Mouse (Mus musculus): ENCODE results near the gene Nav2. TPM values are rescaled to one million over a fixed set of nuclear protein-coding genes. Genes with fewer than 3 reads are reported as not detected.

Nav2 gene
- total RNA-seq, 2 experiments from 2014 or later: 6.1 to 7.5 TPM

DNA sequence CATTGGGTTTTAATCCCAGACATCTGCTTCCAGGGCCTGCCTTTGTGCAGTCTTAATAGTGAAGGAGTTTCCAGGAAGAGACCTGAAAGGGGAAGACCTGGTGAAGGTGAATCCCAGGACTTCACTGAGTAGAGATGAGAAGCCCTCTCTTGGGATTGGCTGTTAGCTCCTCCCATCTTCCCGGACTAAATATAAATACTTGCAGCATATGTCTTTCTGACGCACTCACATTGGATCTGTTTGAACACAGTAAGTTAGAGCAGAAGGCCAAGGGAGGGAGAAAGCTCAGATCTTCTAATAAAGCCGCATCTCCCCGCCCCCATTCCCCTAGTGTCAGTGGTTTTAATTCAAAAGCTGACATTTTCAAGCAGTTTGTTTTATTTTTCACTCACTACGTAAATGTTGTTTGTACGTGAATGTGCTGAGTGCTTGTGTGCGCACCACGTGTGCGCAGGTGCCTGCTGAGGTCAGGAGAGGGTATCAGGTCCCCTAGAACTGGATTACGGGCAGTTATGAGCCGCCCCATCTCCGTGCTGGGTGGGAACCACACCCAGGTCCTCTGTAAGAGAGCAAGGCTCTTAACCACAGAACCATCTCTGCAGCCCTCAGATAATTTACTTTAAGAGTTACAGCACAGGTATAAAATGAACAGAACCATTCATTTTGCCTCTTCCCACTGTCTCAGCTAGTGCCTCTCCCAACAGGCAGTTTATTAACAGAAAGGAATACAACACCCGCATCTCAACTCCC, 365.6 kb downstream of the Nav2 start:
- DNase-seq (ENCODE audit: low spot score in 2 of 2): no peak

DNA sequence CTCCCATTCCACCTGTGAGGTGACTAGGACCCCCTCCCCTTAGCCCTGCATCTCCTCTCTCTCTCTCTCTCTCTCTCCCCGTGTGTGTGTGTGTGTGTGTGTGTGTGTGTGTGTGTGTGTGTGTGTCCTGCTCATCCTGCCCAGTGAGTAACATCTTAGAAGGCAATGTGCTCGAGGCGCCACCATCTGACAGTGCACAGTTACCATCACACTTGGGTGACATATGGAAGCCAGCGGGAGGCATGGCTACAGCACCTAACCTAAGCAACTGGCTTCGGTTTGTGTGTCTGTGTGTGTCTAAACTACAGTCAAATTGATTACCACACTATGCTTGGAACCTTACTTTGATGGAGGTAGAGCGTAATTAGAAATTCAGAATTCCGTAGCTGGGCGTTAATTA, 366.2 kb downstream of the Nav2 start:
- DNase-seq (ENCODE audit: low spot score in 2 of 2): no peak

DNA sequence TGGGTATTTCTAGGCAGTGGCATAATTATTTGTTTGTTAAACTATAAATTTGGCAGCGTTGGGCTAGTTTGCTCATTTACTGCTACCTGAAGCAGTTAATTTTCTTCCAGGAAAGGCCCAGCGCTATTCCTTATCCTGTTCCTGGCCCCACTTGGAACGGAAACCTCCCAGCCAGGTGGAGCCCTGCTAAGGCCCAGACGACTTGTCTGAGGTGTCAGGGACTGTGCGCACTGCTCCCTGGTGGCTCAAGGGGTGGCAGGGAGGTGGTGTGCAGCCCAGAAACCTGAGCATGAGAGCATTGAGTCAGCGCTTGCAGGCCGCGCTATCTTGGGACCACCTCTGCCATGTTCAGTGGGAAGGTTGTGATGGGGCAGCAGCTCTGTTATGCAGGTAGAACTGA, 367.6 kb downstream of the Nav2 start:
- DNase-seq (ENCODE audit: low spot score in 2 of 2): no peak

DNA sequence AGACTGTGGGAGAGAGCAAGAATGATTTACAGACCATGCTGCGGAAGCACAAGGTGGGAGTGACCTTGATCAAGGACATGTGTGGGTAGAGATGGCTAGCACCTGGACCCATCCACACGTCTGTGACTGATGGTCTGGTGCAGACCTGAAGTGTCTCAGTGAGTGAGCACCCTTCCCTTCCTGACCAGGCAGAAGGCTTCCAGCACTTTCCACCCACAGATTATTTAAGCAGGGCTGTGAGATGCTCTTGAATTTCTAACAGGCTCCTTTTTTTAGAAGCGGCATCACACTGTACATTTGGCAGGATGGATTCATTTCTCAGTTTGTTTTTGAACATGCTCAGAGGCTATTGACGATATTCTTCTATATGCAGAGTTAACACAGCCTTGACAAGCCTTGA, 369.2 kb downstream of the Nav2 start:
- no peak for DNase-seq (ENCODE audit: low spot score in 2 of 2)

DNA sequence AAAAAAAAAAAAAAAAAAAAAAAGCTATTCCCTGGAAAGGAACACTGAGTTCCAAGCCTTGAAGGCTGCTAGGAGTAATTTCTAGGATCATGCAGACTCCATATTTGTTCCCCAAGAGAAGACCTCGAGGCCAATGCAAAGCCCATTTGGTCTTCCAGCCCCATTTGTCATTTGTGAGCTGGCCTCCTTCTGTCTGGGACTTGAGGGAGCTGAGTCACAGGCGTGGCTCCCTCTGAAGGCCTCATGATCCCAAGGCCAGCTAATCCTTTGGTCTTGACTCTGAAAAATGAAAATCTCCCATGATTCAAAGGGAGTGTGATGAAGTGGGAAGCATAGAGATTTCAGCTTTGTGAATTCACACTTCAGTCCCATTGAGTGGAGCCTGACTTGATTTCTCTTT, 370.0 kb downstream of the Nav2 start:
- DNase-seq (ENCODE audit: low spot score in 2 of 2): no peak

GRCm38 (mm10) chr7:49280427-49280826, 371.9 kb downstream of the Nav2 start:
- no peak for DNase-seq (ENCODE audit: low spot score in 2 of 2)

DNA sequence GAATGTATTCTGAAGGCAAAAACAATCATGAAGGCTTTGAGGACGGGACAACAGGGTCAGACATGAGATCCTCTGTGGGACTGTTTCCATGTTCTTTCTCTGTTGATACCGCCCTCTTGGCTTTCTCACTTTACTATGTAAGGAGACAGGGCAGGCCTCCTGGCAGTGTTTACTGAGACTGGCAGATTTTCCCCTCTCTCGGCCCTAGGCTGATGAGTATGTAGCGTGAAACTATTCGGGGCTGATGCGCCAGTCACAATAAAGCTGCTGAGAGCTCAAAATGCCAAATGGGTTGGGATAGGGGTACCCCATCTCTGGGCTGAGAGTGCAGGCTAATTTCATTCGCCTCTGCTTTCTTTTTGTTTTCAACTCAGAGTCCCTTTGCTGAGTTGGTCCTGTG, 373.9 kb downstream of the Nav2 start:
- no peak for DNase-seq (ENCODE audit: low spot score in 2 of 2)

- DNase-seq (ENCODE audit: low spot score in 2 of 2): no peak
Observed at GRCm38 (mm10) chr7:49283507-49284361, 375.2 kb downstream of the Nav2 start.

- DNase-seq (ENCODE audit: low spot score in 2 of 2): no peak
Observed at GRCm38 (mm10) chr7:49288186-49288585, 379.7 kb downstream of the Nav2 start.

- no peak for DNase-seq (ENCODE audit: low spot score in 2 of 2)
Observed at GRCm38 (mm10) chr7:49290308-49290707, 381.8 kb downstream of the Nav2 start.

DNA sequence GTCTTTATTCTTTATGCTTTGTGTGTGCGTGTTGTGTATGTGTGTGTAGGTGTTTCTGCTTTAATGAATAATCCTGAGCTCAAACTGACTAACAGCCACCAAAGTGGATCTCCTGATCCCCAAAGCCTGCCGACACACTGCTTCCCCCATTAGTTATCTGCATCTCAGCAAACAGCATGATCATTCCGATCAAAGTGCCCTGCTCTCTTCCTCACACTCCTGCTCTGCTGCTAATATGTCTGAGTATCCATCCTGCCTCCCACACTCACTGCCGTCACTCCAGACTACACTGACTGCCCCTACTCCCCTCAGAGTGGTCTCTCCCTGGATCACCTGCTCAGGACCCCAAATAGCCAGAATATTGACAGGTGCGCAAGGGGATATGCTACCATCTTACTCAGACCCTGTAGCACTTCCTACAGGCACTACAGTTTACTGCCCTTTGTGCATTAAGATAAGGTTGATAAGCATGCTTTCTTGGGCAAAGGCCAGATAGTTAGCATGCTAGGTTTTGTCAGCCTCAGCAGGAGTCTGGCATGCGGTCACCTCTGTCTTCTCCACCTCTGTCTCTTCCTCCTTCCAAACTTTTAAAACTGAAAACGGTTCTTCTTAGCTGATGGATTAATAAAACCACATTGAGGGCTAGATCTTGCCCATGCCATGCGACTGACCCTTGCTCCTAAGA, 382.8 kb downstream of the Nav2 start:
- no peak for DNase-seq (ENCODE audit: low spot score in 2 of 2)

DNA sequence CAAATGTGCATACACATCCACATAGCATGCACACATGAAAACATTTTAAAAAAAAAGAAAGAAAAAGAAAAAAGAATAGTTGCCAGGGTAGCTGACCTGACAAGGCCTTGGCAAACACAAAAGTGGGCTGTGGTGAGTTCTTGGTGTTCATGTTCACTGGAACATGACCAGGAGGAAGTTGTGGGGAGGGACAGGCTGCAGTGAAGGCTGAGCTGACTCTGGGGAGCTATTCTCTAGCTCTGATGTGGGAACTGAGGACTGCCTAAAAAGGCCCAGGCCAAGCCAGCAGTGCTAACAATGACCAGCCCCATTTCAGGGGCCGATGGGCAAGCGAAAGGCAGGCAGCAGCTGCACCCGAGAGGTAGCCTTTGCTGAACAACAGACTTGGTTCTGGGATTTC, 388.6 kb downstream of the Nav2 start:
- no peak for DNase-seq (ENCODE audit: low spot score in 2 of 2)

DNA sequence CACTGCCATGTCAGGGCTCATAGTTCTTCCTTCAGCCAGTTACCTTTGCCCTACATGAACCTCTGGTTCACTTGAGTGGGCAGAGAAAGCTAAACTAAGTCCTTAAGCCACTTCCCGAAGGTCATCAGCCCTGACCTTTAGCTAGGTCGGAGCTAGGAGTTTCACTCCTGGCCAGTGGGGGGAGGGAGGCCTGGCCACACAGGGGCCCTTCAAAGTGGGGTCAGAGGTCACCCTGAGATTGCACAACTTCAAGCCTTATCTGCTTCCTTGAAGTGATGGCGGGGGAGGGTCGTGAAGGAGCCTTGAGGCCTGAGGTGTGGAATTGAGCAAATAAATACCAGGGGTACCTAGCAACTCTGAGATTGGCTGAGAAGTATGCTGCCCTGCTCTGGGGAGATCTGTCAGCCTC, 389.9 kb downstream of the Nav2 start:
- no peak for DNase-seq (ENCODE audit: low spot score in 2 of 2)

DNA sequence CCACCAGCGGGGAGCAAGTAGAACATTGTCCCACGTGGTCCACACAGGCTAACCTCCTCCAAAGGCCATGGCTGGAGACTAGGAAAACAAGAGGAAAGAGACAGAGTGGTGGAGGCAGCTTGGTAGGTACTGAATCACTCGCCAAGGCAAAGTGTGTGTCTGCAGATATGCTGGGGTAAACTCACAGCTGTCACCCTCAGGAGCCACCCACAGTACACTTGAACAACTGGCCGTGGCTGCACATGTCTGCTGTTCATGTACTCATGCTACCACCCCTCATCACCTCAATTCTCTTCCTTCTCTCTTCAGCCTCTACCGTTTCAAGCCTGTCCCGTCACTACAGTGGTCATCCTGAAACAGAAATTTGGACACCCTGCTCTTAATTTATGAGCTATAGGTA, 393.0 kb downstream of the Nav2 start:
- no peak for DNase-seq (ENCODE audit: low spot score in 2 of 2)

- no peak for DNase-seq (ENCODE audit: low spot score in 2 of 2)
Observed at GRCm38 (mm10) chr7:49303600-49304411, 395.3 kb downstream of the Nav2 start.

DNA sequence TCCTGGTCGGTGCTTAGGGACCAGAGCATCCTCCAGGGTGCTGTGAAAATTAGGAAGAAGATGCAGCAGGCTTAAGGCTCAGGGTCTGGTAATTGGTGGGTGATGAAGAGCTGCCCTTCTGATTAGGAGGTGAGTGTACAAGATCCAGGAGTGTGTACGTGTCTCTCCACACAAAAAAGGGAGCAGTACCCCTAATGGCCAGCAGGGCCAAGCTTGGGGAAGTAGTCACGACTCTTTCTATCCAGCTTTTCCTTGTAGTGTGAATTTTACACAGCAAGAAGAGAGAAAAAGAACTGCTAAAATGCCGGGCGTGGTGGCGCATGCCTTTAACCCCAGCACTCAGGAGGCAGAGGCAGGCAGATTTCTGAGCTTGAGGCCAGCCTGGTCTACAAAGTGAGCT, 399.2 kb downstream of the Nav2 start:
- no peak for DNase-seq (ENCODE audit: low spot score in 2 of 2)

GRCm38 (mm10) chr7:49309746-49310145, 401.2 kb downstream of the Nav2 start:
- no peak for DNase-seq (ENCODE audit: low spot score in 2 of 2)

DNA sequence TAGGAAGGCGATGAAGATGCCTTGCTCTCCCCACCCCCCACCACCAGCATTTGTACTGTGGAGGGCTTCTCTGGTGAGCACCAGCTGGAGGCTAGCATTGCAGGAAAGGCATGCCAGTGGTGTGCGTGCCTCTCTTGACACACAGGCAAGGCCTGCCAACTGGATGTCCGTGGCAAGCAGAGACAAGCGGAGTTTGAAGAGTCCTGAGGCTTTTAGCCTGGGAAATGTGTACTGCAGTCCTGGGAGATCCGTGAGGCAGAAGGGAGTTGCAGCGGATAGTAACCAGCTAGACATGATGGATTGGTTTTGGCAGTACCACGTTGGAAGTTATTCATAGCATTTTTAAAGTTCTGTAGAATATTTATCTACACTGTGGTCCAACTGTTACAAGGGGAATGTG, 405.4 kb downstream of the Nav2 start:
- no peak for DNase-seq (ENCODE audit: low spot score in 2 of 2)

- no peak for DNase-seq (ENCODE audit: low spot score in 2 of 2)
Observed at GRCm38 (mm10) chr7:49315033-49315432, 406.5 kb downstream of the Nav2 start.

GRCm38 (mm10) chr7:49316600-49316999, 408.1 kb downstream of the Nav2 start:
- no peak for DNase-seq (ENCODE audit: low spot score in 2 of 2)

All from adrenal gland, adult 18-20 months (tissue).